Mouse (Mus musculus) retina, postnatal 7 days (tissue): ENCODE measurements around the gene Dph2.

ENCODE experiments used
- DNase-seq: peaks from one replicate; pipeline ENCODE4 v3.0.0-alpha.2; 2012; ENCODE audit warnings: low read depth, low spot score

The Dph2 gene

DNA sequence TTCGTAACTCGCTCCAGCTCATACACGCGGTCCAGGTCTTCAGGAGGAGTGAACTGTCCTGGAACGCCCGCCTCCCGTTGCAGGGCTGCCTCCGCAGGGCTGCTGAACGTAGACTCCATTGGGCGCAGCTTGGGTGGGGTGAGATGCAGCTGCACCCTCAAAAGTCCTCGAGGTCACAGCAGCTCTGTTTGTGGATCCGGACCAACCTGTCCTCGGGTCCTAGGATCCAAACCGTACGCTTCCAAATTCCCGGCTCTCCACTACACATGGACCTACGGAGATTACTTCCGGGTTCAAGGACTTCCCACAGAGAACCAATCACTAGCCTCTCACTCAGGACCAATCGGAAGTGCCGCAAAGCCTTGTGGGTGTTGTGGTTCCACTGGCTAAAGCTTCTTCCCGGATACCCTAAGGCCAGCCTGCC, at the start of gene Dph2:
TSS of gene Dph2 (minus strand) at position 295 of the 424 bp plus-strand sequence.
- DNase-seq, result peak; percentile 82

DNA sequence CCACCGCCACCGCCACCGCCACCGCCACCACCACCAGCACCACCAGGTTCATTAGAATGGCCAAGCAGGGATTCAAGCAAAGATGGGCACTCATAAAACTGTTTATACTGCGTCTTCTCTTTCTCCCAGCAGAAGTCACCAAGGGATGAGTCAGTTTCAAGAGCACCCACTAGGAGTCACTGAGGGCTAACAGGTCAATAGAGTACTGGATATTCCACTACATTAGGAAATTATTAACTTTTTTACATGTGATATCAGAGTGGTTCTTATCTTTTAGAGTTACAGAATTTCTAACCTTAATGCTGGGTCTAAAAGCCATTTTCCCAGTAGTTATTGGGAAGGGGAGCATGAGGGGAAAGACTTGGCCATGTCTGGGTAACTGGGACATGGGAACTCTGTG, 45.1 kb upstream of the Dph2 start:
- no peak for DNase-seq

DNA sequence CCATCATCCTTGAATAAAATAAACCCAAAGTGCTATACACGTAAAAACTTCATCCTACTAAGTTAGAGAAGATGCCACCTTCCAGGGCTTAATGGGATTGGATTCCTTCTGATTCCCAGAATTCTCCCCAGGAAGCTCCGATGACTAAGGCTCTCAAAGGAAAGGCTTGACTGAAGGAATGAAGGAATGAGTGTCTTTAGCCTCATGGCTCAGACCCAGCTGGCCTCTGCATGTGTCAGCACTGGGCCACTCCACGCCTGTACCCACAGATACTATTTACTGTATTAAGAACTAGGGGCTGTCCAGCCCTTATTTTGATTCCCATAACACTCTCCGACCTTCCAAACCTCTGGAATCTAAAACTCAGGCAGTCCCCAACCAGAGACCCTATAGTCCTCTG, 42.2 kb upstream of the Dph2 start:
- no peak for DNase-seq

DNA sequence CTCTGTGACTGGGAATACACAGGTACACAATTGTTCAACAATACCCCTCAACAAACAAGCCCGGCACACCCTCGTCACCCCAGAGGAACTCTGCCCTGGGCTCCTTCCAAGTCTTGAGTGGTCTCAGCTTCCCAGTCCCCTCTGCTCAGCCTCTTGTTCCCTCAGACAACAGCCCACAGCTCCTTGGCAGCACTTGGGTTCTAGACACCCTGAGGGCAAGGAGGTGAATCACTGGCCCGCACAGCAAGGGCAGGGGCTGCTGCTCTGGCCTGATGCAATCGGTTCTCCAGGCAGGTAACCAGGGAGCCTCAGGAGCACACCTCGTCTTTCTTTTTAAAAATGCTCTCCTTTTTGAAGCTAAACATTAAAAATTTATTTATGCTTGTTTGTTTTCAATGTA, 41.4 kb upstream of the Dph2 start:
- no peak for DNase-seq

DNA sequence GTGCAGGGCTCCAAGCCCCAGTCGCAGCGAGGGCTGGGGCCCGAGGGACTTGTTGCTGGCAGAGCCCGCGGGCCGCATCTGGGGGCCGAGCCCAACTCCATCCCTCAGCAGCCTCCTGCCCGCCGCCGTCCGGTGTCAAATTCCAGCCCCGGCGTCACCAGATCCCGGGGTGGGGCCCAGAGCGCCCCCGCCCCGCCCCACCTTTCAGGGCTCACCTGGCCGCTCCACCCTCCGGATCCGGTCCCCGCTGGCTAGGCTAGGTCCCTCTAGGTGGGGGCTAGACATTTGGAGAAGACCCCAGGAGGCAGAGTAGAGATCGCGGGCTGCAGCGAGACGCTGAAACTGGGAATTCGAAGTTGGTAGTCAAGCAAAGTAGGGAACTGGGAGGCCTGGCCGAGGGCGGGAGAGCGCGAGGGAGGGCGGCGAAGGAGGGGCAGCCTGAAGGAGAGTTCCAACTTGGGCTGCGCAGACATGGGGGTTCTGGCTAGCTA, 37.6 kb upstream of the Dph2 start, which contains the start of gene Artn:
TSS of gene Artn (minus strand) at position 373 of the 491 bp plus-strand sequence.
- no peak for DNase-seq

DNA sequence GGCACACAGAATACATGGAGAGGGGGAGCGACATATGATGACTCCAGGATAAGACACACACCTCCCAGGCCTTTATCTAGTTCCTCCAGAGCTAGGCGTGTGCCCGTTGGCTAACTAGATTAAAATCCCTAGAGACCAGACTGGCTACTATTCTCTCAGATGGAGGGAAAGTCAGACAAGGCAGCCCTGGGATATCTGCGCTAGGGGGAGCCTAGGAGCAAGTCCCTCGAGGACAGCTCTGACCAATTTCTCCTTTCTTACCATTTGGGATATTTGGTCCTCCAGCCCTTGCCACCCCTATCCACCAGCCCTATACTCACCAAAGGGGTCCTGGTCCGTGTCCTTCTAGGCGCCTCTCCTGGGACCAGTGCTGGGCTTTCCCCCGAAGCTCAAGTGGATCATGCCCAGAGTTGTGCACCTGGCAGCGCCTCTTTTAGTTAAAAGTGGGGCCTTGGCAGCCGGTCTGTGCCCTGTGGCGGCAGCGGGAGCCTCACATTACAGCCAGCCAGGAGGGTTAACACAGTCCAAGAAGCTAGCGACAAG, 36.9 kb upstream of the Dph2 start:
- DNase-seq, result no peak

DNA sequence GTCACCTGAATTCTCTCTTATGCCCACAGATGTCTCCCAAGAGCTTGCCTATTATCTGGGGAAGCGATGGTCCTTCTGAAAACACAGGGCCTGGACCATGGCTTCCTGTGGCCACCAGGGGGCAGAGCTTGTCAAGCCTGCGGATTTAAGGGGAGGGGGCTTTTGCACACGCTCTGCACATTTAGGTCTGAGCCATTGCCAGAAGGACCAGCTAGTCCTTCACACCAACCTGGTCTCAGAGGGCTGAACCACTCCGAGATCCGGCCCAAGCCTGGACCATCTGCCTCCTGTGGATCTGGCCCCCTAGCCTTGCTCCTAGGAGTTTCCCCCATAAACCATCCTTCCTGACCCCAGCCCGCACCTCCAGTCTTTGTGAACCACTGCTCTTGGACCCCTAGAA, 36.4 kb upstream of the Dph2 start:
- no peak for DNase-seq

DNA sequence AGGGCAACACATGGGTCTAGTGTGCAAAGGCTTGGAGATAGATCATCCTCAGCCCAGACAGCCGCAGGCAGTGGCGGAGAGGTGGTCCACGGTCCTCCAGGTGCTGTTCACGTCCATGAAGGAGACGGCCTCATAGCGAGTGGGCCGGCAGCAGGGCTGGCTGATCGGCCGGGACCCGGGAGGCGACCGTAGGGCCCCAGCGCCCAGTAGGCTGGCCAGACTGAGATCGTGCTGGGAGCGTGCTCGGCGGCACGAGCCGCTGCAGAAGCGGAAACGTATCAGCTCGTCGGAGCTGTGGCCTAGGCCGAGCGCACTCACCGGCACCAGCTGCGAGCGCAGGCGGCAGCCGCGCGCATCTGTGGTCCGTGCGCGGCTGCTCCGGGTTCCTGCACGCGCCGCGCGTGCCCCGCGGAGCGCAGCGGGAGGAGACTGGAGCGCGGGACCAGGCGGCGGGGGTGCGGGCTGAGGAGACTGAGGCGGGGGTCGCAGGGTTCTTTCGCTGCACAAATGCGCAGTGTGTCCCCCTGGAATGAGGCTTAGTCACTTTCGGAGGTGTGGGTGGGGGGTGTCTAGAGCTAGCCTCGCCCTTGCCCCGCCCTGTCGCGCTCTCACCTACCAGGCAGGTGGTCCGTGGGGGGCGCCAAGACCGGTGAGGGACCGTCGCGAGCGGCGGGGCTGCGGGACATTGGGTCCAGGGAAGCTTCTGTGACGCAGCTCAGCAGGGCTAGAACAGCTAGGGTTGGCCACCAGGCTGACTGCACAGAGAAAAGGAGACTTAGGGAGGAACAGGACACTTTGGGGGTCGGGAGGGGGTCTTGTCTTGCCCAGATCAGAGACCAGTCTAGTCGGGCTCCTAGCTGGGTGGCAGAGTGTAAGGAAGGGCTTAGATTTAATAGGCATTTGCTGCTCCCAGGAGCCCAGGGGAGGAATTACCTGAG, 35.0 kb upstream of the Dph2 start:
- no peak for DNase-seq

DNA sequence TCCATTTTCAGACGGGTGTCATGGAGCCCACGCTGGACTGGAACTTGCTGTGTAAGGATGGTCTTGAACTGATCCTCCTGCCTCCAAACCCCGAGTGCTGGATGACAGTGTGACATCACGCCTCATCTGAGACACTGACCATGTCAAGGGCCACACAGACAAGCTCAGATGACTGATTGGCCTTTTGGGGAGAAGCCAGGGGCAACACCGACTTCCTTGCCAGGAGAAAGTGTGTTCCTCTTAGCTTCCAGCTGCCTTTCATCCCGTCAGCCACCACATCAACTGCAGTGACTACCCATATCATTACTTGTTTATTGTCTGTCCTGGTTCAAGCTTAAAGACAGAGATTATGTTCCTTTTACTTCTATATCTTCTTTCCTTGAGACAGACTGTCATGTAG, 33.1 kb upstream of the Dph2 start:
- DNase-seq, result no peak

DNA sequence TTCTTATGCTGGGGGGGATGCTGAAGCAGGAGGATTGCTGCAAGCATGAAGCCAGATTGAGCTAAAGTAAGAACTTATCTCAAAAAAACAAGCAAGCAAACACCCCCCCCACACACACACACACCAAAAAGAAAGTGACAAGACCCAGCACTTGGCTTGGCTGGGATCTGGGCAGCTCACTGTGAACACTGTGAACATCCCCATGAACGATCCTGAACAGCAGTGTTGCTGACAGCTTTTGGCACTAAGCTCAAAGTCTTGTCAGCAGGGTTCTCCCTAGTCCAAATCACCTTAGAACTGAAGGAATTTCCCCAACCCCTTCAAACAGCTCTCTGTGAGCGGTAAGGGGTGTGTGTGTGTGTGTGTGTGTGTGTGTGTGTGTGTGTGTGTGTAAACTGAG, 31.6 kb upstream of the Dph2 start:
- no peak for DNase-seq

DNA sequence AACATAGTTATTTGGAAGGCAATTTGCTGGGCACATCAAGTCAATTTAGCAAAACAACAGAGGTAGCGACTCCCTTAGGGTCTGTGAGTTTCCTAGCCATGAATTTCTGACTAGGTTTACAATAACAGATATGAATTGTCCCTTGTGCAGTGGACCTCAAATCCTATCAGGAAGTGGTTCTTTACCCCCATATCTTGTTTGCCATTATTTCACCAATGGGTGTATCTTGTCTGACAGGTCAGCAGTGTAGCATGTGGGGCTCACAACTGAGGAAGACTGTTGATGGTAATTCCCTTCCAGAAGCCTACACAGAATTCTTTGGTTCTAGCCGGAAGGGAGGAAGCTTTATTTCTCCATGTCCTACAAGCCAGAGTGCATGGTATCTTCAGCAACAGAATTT, 29.5 kb upstream of the Dph2 start:
- no peak for DNase-seq

DNA sequence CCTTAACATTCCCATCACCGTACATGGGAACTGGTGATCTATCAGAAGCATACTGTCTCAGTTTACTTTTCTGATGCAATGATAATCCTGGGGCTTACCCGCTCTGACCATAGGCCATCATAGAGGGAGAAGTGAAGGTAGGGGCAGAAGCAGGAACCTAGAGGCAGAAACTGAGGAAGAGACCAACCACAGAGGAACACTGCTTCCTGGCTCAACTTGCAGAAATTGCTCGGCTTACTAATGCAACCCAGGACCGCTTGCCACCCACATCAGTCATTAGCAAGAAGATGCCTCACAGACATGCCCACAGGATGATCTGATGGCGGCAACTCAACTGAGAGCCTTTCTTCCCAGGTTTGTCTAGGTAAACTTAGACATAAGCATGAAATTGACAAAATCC, 26.9 kb upstream of the Dph2 start:
- DNase-seq, result no peak

DNA sequence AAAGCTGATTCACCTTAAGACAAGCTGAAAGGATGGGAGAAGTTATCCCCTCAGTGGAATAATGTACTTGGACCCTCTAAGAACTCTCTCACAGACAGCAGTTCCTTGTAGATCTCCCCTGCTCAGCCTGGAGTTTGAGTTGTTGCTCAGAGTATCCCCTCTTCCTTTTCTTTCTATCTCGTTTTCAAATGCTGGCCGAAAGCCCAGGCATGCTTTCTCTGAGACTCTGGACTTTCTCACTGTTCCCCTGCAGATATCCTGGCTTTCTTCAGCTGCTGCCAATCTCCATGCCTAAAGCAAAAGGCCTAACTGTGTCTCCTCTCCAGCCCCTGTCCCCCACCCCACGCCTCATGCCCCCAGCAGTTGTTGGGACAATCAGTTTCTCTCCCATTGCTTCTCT, 26.4 kb upstream of the Dph2 start:
- no peak for DNase-seq

DNA sequence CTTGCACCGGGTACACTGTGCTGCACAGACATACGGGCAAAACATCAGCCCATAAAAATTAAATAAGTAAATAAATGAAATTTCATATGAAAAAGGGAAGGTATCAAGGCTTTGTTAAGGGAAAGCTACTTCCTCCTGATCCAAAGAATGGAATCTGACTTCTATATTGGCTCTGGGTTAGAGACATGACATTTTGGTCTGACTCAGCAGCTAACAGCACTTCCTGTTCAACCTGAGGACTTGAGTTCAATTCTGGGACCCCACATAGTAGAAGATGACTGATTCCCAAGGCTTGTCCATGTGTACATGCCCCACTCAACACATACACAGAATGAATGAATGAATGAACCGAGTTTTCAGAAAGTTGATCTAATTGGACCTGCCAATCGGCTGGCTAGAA, 26.0 kb upstream of the Dph2 start:
- DNase-seq, result no peak

DNA sequence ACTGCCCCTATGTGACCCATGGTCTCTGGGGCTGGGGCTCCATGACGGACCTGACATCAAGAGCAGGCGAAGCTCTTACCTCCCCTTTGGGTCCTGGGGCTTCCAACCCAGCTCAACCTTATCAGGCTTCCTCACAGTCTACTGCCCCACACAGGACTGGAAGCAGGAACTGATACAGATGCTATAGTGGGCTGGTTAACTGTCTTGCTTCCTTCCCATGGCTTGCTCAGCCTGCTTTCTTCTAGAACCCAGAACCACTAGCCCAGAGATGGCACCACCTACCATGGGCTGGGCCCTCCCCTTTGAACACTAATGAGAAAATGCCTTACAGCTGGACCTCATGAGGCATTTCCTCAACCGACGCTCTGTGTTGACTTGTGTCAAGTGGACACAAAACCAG, 25.6 kb upstream of the Dph2 start:
- no peak for DNase-seq

DNA sequence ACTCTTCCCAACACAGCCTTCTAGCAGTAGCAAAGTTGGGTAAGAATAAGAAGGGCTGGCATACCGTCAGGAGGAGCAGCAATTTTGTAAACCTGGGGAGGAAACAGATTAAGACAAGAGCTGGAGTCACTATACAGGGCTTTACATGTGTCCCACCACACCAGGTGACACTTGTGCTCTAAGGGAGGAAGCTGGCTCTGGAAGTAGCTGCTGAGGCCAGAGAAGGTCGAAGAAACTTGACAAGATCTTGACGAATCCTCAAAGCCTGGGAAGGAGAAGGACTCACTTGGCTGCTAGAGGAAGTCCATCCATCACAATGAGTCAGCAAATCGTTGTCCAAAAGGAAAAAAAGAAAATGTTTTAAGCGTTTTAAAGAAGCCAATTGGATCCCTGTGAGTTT, 24.6 kb upstream of the Dph2 start:
- no peak for DNase-seq

DNA sequence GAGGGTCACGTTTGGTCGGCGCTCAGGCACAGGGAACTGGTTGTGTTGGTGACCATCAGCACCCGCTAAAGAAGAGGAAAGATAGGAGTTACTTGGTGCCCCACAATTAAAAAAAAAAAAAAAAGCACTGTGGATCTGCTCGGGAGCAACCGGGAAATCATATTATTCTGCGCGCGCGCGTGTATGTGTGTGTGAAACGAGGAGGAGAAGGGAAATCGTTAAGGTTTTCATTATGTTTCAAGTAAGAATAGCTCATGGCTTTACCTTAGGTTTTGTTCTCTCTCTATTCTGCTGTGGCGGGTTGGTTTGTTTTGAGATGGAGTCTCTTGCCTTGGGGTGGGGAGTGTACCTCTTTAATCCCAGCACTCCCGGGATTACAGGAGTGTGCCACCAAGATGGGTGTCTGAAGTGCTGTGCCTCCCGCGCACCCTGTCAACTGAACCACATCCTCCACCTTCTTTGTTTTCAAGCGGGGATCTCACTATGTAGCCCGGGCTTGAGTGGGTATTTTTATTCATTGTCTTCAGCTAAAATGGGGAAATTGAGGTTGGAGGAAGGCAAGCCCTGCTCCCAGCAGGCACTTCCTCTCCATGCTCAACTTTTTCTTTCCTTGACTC, 23.8 kb upstream of the Dph2 start:
- DNase-seq, result no peak

DNA sequence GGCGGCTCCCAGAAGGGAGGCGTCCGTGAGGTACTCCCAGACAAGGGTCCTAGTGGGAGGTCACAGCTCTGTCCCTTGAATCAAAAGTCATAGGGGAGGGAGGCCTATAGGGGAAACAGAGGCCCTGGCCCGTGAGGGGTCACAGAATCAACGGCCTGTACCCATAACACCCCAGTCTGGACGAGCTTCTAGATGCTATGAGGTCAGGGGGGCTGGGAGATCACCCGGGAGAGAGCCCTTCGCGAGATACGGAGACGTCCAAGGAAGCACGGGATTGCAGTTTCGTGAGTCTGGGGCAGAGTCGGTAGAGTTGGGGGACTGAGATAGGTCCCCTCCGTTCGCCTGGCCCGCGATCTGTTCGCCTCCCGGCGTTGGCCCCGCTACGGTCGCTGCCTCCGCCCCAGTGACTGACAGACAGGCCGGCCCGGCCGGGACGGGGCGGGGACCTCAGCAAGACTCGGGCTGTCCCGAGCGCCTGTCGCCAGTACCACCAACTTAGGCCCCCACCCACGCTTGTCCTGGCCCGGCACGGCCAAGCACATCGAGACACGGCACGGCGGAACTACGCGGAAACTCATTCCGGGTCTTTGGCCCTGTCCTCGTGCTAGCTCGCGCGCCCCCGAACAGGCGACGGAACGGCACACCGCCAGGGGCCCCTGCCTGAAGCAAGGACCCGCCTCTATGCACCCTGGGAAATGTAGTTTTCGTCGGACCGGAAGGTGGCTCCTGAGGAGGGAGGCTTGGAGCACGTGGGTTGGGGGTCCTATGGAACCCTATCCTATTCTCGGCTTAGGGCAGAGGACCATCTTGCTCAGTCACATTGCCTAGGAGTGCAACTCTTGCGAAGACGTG, 23.0 kb upstream of the Dph2 start, which contains the start of gene Ipo13:
TSS of gene Ipo13 (minus strand) at position 409 of the 852 bp plus-strand sequence.
- peak; percentile 85 for DNase-seq

DNA sequence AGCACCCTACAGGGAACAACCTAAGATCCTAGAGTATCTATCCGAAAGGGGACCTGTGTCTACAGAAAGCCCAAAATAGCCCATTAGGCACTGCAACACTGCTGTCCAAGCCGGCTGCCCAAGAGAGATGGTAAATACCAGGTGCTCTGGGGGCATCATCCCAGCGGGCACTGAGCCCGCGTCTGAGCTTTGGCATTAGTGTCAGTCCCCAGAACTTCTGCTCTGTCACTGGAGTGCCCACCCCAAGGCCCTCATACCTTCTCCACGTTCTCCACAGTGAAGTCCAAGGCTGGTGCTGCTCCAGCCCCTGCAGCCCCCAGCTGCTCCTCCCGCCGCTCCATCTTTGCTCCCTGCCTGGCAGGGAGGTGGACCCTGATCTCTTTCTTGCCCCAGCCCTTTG, 22.2 kb upstream of the Dph2 start:
- DNase-seq, result no peak

DNA sequence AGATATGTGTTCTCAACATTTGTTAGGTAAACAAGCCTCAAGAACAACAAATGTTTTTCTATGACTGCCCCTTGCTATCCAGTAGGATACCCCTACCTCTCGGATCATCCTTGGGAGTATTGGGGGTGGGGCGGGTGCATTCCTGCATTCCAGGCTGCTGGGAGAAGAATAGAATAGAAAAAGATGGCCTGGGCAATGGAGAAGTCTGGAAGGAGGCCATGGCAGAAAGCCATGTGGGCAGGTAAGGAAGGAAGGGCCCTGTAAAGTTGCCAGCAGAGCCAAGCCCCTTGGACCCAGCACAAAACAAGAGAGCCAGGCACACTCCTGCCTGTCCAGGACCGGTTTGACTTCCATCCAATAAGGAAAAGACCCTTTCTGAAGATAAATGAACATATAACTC, 21.6 kb upstream of the Dph2 start:
- DNase-seq, result no peak

DNA sequence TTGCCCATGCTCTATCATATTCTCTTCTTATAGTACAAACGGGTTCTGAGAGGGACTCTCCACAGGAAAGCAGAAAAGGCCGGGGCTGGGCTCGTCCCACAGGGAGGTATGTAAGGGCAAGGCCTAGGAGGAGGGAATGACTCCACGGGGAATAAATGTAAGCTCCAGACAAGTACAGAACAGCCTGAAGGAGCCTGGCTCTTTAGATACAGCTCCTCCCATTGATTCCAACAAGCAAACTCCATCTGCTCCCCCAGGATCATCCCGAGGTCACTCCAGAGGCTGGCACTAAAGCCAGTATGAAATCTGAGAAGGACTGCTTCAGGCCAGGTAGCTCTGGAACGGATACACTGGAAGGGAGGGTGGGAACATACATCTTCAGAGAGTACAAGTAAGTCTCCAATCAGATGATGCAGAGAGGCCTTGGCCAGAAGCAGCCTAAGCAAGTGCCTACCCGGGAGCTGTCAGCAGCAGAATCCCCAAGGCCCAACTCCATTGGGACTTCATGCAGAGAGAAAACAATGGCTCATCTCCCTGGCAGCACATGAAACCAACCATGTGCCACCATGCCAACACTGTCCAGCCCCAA, 20.9 kb upstream of the Dph2 start:
- no peak for DNase-seq
